Mouse (Mus musculus) lung, adult 18-20 months (tissue): Measurements from ENCODE around the gene Stard9.

Experiments
- DNase-seq, 2 experiments: peaks; one replicate each; pipeline ENCODE4 v3.0.0; 2022; ENCODE audit warnings: mixed read lengths in 2 of 2

The Stard9 gene

GRCm38 (mm10) chr2:120729775-120730585 is 101.1 kb downstream of the Stard9 start:
- DNase-seq: no peak

GRCm38 (mm10) chr2:120730639-120731166 is 101.8 kb downstream of the Stard9 start:
- DNase-seq: peak in 1 of 2 experiments; percentile 9

- peak; percentile 92 to 95 for DNase-seq
Observed at GRCm38 (mm10) chr2:120731167-120731862, 102.4 kb downstream of the Stard9 start.

- DNase-seq: no peak
Observed at GRCm38 (mm10) chr2:120731877-120732530, 103.1 kb downstream of the Stard9 start.

GRCm38 (mm10) chr2:120745496-120745895 is 116.6 kb downstream of the Stard9 start:
- no peak for DNase-seq

- DNase-seq: no peak
Observed at GRCm38 (mm10) chr2:120748041-120748440, 119.1 kb downstream of the Stard9 start.

GRCm38 (mm10) chr2:120761922-120762321 is 133.0 kb downstream of the Stard9 start:
- DNase-seq: no peak

GRCm38 (mm10) chr2:120770265-120770935 is 141.5 kb downstream of the Stard9 start:
- DNase-seq: no peak
